Mouse (Mus musculus): Measurements from ENCODE around the gene Cacna2d3. TPM values are rescaled to one million over a fixed set of nuclear protein-coding genes. Genes with fewer than 3 reads are reported as not detected.

Gene Cacna2d3
- polyA plus RNA-seq, 1 experiment: not detected

GRCm38 (mm10) chr14:29278901-29279300 is 442.8 kb downstream of the Cacna2d3 start:
- H3K4me3 ChIP-seq (ENCODE audit: insufficient read depth, low read depth, low read length): no peak overlapping the region
- TF ChIP-seq POLR2A (IDR thresholded peaks at IDR 0.05; ENCODE audit: insufficient read depth, low read depth, low read length): no peak
- no peak for TF ChIP-seq CTCF (IDR thresholded peaks at IDR 0.05; ENCODE audit: insufficient read depth, low read depth, low read length)
- no peak overlapping the region for H3K27ac ChIP-seq (ENCODE audit: insufficient read depth, low read depth, low read length)
- peaks cover 5% of the 10 kb centered on the region; the same call in 1 of the 2 replicates for H3K4me1 ChIP-seq (ENCODE audit: control insufficient read depth, insufficient read depth, low read length)
- WGBS: 92% methylated on average over 1 of the region's 1 CpGs

GRCm38 (mm10) chr14:29278401-29278800 is 443.3 kb downstream of the Cacna2d3 start:
- TF ChIP-seq POLR2A (IDR thresholded peaks at IDR 0.05; ENCODE audit: insufficient read depth, low read depth, low read length) (no peak), CTCF (IDR thresholded peaks at IDR 0.05; ENCODE audit: insufficient read depth, low read depth, low read length) (no peak)
- Histone ChIP-seq H3K4me3 (ENCODE audit: insufficient read depth, low read depth, low read length) (no peak overlapping the region), H3K4me1 (ENCODE audit: control insufficient read depth, insufficient read depth, low read length) (peaks cover 5% of the 10 kb centered on the region; the same call in 1 of the 2 replicates), H3K27ac (ENCODE audit: insufficient read depth, low read depth, low read length) (no peak overlapping the region)
- WGBS: 82% methylated on average over 2 of the region's 2 CpGs

GRCm38 (mm10) chr14:29277701-29278100 is 444.0 kb downstream of the Cacna2d3 start:
- Histone ChIP-seq H3K27ac (ENCODE audit: insufficient read depth, low read depth, low read length) (no peak overlapping the region), H3K4me1 (ENCODE audit: control insufficient read depth, insufficient read depth, low read length) (peaks cover 5% of the 10 kb centered on the region; the same call in 1 of the 2 replicates), H3K4me3 (ENCODE audit: insufficient read depth, low read depth, low read length) (no peak overlapping the region)
- WGBS: 71% methylated on average over 2 of the region's 2 CpGs
- TF ChIP-seq CTCF (IDR thresholded peaks at IDR 0.05; ENCODE audit: insufficient read depth, low read depth, low read length) (no peak), POLR2A (IDR thresholded peaks at IDR 0.05; ENCODE audit: insufficient read depth, low read depth, low read length) (no peak)

- no peak for TF ChIP-seq CTCF (IDR thresholded peaks at IDR 0.05; ENCODE audit: insufficient read depth, low read depth, low read length)
- TF ChIP-seq POLR2A (IDR thresholded peaks at IDR 0.05; ENCODE audit: insufficient read depth, low read depth, low read length): no peak
- Histone ChIP-seq H3K27ac (ENCODE audit: insufficient read depth, low read depth, low read length) (no peak overlapping the region), H3K4me3 (ENCODE audit: insufficient read depth, low read depth, low read length) (no peak overlapping the region), H3K4me1 (ENCODE audit: control insufficient read depth, insufficient read depth, low read length) (peaks cover 5% of the 10 kb centered on the region; the same call in 1 of the 2 replicates)
Observed at GRCm38 (mm10) chr14:29273890-29274289, 447.8 kb downstream of the Cacna2d3 start.

GRCm38 (mm10) chr14:29270541-29270940 is 451.1 kb downstream of the Cacna2d3 start:
- 90% methylated on average over 5 of the region's 5 CpGs for WGBS
- Histone ChIP-seq H3K4me1 (ENCODE audit: control insufficient read depth, insufficient read depth, low read length) (no peaks in the 10 kb centered on the region), H3K4me3 (ENCODE audit: insufficient read depth, low read depth, low read length) (no peak overlapping the region), H3K27ac (ENCODE audit: insufficient read depth, low read depth, low read length) (no peak overlapping the region)
- TF ChIP-seq POLR2A (IDR thresholded peaks at IDR 0.05; ENCODE audit: insufficient read depth, low read depth, low read length): no peak
- TF ChIP-seq CTCF (IDR thresholded peaks at IDR 0.05; ENCODE audit: insufficient read depth, low read depth, low read length): no peak

- Histone ChIP-seq H3K4me3 (ENCODE audit: insufficient read depth, low read depth, low read length) (no peak overlapping the region), H3K4me1 (ENCODE audit: control insufficient read depth, insufficient read depth, low read length) (no peaks in the 10 kb centered on the region), H3K27ac (ENCODE audit: insufficient read depth, low read depth, low read length) (no peak overlapping the region)
- 80% methylated on average over 2 of the region's 2 CpGs for WGBS
- TF ChIP-seq CTCF (IDR thresholded peaks at IDR 0.05; ENCODE audit: insufficient read depth, low read depth, low read length) (no peak), POLR2A (IDR thresholded peaks at IDR 0.05; ENCODE audit: insufficient read depth, low read depth, low read length) (no peak)
Observed at GRCm38 (mm10) chr14:29269816-29270215, 451.8 kb downstream of the Cacna2d3 start.

- Histone ChIP-seq H3K4me1 (ENCODE audit: control insufficient read depth, insufficient read depth, low read length) (no peaks in the 10 kb centered on the region), H3K27ac (ENCODE audit: insufficient read depth, low read depth, low read length) (no peak overlapping the region), H3K4me3 (ENCODE audit: insufficient read depth, low read depth, low read length) (no peak overlapping the region)
- TF ChIP-seq POLR2A (IDR thresholded peaks at IDR 0.05; ENCODE audit: insufficient read depth, low read depth, low read length) (no peak), CTCF (IDR thresholded peaks at IDR 0.05; ENCODE audit: insufficient read depth, low read depth, low read length) (no peak)
- 78% methylated on average over 5 of the region's 5 CpGs for WGBS
Observed at GRCm38 (mm10) chr14:29268609-29269008, 453.1 kb downstream of the Cacna2d3 start.

DNA sequence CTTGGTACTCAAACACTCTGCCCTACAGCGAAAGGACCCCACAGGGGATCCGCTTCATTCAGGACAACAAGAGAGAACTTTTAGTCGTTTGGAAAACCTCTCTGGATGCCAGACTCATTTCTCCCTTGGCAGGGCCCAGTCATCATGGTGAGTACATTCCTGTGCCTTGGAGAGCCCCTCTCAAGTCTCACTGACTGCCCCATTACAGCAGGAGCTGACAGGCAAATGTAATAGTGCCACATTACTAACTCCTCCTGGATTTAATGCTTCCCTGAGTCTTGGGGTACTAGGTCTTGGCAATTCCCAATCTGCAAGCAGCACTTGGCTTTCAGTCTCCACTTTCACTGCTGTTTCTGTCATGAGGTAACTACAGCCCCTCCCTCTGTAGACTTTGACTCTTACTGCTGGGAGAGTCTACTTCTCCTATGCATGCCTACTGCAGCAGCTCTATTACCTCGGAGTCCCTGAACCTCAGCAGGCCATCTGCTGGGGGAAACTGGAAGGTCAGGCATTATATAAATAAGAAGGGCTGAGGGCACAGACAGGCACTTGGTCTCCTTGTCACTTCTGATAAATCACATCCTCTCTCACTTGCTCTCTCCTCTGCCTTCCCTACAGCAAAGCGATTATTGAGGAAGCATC is 454.3 kb downstream of the Cacna2d3 start:
- Histone ChIP-seq H3K4me1 (ENCODE audit: control insufficient read depth, insufficient read depth, low read length) (no peaks in the 10 kb centered on the region), H3K4me3 (ENCODE audit: insufficient read depth, low read depth, low read length) (no peak overlapping the region), H3K27ac (ENCODE audit: insufficient read depth, low read depth, low read length) (no peak overlapping the region)
- WGBS: 57% methylated on average over 5 of the region's 5 CpGs
- TF ChIP-seq POLR2A (IDR thresholded peaks at IDR 0.05; ENCODE audit: insufficient read depth, low read depth, low read length) (no peak), CTCF (IDR thresholded peaks at IDR 0.05; ENCODE audit: insufficient read depth, low read depth, low read length) (no peak)

- no peak for TF ChIP-seq CTCF (IDR thresholded peaks at IDR 0.05; ENCODE audit: insufficient read depth, low read depth, low read length)
- no peak for TF ChIP-seq POLR2A (IDR thresholded peaks at IDR 0.05; ENCODE audit: insufficient read depth, low read depth, low read length)
- 94% methylated on average over 1 of the region's 1 CpGs for WGBS
- Histone ChIP-seq H3K27ac (ENCODE audit: insufficient read depth, low read depth, low read length) (no peak overlapping the region), H3K4me3 (ENCODE audit: insufficient read depth, low read depth, low read length) (no peak overlapping the region), H3K4me1 (ENCODE audit: control insufficient read depth, insufficient read depth, low read length) (no peaks in the 10 kb centered on the region)
Observed at GRCm38 (mm10) chr14:29260621-29261020, 461.0 kb downstream of the Cacna2d3 start.

Measured in olfactory bulb, adult 2 months (tissue).